Mouse (Mus musculus): ENCODE results near the gene Ins2.

Ins2 gene

DNA sequence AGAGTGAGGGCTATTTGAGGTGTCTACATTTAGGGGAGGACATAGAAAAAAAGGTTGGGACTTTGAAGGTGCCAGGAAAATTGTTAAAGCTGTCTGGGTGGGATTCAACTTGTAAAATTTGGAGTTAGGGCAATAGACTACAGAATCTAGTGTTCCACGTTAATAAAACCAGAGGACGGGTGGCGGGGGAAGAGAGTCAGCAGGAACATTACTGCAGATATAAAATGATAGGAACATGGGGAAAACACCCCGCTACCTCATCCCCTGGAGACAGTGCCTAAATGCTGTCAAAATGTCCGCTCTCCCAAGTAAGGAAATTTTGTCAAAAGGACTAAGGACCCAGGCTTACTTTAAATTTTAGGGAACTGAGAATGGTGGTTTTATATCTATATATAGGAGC lies 80.0 kb downstream of the Ins2 start:
- DNase-seq = no peak

- no peak for DNase-seq
These were observed 81.4 kb downstream of the Ins2 start for GRCm38 (mm10) chr7:142661811-142662210.

DNA sequence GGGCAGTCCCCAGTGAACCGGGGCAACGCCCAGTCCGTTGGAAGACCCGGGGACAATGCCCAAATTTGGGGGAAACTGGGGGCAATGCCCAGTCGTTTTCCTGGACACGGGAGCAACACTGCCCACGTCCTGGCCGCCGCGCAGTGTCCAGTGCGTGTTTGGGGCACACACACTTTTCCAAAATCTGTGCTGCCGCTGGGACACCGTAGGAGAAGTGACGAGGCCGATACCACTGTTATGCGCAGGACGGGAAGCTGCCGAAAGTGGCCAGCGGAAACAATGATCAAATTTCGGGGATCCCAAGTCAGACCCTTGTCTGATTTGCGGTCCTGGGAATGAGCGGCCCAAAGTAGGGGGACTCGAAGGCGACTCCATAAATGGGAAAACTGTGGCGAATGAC lies 82.1 kb downstream of the Ins2 start:
- no peak for DNase-seq

DNA sequence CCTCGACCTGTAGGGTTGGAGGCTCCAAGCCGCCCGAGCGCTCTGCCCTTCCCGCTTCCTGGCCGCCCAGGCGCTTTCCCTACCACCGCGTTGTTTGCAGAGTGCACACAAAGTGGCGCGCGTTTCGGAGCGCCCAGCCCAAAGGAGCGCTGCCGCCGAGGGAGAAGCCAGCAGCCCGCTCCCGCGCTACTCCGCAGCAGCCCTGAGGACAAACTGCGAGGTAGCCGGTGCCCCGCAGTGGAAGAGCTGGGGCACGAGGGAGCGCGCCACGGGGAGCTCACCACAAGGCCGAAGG lies 82.6 kb downstream of the Ins2 start:
- no peak for DNase-seq

DNA sequence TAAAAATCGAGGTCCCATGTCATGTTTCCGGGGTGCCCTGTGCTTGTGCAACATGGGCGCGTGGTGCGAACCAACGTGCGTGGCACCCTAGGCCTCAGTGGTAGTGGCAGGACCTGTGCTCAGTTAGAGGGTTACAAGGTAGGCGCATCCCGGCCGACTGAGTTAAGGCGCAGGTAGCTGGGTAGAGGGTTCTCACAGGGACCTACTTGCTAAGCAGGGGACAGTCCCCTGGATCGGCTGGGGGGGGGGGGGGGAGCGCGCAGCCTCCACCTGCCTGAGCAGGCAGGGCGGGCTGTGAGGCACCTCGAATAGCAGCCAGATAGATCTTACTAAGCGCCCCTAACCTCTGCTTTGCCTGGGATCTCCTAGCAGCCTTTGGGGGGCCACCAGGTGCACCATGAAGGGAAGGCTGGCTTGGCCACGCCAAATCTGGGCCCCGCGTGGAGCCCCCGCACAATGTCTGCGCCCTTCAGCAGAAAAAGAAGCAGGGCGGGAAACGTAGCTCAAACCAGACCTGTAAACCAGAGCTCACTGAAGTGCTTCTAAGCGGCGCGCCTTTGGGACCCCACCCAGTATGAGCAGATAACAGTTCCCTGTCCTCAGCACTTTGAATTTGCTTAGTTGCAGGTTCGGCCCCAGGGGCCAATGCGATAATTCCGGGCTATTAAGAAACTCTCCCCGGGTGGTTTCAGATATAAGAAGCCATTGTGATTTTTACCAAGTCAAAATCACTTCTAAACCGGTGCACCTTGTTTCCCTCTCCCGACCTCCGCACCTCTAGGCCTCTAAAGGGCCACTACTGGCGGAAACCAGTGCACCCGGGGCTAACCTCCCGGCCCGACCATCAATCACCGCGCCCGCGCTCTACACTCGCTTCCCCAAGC lies 83.2 kb downstream of the Ins2 start:
- DNase-seq = no peak

GRCm38 (mm10) chr7:142659181-142659681 lies 84.0 kb downstream of the Ins2 start:
- peak; percentile 43 for DNase-seq

- no peak for DNase-seq
These were observed 84.5 kb downstream of the Ins2 start for GRCm38 (mm10) chr7:142658681-142659180.

- DNase-seq = no peak
These were observed 85.2 kb downstream of the Ins2 start for GRCm38 (mm10) chr7:142657821-142658614.

- no peak for DNase-seq
These were observed 85.8 kb downstream of the Ins2 start for GRCm38 (mm10) chr7:142657341-142657791.

DNA sequence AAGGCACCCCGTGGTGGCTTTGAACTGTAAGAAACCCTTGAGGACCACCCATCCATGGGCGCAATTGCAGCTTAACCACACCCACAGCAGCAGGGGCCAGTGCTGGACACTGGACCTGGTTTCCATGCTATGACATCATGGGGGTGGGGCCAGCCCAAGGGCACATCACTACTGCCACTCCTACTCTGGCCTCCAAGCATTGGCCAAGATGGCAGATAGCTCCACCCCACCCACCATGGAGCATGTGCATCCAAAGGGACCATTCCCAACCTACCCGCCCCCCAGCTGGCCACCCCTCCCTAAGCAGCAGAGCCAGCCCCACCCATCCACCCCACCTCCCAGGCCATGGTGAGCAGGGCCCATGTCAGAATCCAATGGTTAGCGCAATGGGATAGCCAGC lies 87.1 kb downstream of the Ins2 start:
- no peak for DNase-seq

DNA sequence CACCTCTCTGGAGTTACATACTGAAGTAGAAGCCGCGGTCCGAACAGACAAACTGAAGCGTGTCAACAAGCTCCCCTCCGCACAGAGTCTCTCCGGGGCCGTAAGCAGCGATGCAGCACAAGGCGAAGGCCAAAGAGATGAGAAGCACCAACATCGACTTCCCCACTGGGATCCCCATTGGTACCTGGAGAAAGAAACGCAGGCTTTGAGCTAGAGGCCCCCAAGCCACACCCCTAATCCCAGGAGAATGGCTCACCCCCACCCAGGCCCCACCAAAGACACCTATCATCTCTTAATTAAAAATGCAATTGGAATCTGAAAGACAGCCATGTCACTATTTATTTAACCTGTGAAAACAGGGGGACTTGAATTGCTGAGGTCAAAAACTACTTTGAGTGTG lies 87.5 kb downstream of the Ins2 start:
- no peak for DNase-seq

DNA sequence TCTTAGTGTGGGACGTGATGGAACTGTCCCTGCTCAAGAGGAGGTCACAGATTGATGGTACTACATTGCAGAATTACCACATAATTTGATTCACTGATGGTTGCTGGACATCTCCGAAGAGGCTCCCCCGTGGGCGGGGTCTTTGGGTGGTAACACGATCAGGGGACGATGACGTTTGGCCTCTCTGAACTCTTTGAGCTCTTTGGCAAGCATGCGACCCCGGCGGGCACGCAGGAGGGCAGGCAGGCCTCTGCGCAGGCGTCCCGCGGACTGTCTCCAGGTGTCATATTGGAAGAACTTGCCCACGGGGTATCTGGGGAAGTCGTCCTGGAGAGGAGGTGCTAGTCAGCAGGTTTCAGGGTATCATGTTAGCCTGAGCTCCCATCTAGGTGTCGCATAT lies 89.5 kb downstream of the Ins2 start:
- DNase-seq = no peak

DNA sequence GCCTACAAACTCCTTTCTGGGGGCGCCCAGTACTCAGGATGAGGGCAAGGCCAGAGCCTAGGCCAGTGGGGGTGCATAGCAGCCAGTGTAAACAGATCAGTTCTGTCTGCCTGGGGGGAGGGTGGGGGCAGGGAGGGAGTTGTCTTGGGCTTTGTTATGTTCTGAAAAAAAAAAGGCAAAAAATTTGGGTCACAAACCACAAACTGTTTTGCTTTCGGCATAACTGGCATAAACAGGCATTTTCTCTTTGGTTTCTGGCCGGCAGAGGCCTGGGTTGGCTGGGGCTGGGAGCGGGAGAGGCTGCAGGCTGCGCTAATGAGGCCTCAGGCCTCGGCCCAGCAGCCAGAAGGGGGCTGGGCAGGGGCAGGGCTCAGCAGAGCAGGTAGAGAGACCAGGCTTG lies 96.5 kb downstream of the Ins2 start:
- no peak for DNase-seq

DNA sequence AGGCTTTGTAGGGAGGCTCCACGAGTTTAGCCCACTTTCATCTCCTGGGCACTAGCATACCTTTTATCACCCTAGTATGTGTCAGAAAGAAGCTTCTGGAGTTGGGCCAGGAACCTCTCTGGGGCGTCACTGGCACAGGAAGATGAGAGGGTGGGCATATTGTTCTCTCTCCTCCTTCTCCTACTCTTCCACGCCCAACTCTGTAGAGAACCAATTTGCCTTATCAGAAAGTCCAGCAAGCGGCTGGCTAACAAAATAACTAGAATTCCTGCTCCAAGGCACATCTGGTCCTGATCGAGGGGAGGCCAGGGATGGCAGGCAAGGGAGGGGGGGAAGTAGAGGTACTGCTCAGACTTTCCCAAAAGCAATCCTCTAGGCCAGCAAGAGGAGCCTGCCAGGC lies 98.1 kb downstream of the Ins2 start:
- DNase-seq = no peak

- DNase-seq = no peak
These were observed 107.0 kb downstream of the Ins2 start for GRCm38 (mm10) chr7:142636178-142636577.

DNA sequence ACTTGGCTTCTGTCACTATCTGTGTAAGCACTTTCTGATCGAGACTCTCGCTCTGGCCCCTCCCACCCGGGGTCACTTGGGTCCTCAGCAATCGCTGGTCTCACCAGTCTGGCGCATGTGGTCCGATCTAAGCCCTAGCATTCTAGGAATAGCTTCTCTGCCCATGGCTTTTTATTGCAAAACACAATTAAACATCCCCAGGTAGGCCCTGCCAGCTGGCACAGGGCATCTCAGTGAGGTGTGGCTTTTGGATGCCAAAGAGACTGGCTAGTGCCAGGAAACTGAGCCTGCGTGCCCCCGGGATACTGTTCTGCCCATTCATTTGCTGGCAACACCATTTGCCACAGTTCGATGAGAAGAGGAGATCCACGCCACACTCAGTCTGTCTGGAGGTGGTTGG lies 112.5 kb downstream of the Ins2 start:
- no peak for DNase-seq

DNA sequence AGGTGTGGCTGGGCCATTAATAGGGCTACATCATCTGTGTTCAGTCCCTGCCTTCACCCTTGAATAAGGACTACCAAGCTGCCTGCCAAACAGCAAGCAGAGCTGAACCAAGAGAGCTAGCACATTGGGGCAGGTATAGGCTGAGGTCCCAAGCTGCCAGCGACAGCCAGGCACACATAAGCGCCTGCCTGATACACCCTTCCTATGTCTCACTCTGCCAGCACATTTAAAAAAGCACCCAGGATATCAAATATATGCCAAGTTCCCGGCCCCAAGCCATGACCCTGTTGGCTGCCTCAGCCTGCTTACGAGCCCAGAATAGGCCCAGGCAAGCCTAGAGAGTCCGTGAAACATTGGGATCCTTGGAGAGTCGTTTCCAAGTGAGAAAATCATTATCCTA lies 113.4 kb downstream of the Ins2 start:
- DNase-seq = no peak

Data from kidney, postnatal 14 days (tissue).